Mouse (Mus musculus) heart, postnatal 14 days (tissue): ENCODE measurements around the gene Pacs2. TPM values are rescaled to one million over a fixed set of nuclear protein-coding genes. Genes with fewer than 3 reads are reported as not detected.

Experiments used
- DNase-seq, 2 experiments: peaks; one replicate each; pipeline ENCODE4 v3.0.0; 2021 to 2022
- intact Hi-C: fragments of 180-260 bp; cut with DNase I; formaldehyde crosslinking; loops from one replicate; pipeline ENCODE4 v1.15.1; 2025
- total RNA-seq, 2 experiments: library from RNA; stranded (reverse); gene quantifications; 2 replicates each; pipeline ENCODE4 v1.2.3; 2021

Gene Pacs2
- total RNA-seq, 2 experiments from 2014 or later = 29.0 to 32.1 TPM

DNA sequence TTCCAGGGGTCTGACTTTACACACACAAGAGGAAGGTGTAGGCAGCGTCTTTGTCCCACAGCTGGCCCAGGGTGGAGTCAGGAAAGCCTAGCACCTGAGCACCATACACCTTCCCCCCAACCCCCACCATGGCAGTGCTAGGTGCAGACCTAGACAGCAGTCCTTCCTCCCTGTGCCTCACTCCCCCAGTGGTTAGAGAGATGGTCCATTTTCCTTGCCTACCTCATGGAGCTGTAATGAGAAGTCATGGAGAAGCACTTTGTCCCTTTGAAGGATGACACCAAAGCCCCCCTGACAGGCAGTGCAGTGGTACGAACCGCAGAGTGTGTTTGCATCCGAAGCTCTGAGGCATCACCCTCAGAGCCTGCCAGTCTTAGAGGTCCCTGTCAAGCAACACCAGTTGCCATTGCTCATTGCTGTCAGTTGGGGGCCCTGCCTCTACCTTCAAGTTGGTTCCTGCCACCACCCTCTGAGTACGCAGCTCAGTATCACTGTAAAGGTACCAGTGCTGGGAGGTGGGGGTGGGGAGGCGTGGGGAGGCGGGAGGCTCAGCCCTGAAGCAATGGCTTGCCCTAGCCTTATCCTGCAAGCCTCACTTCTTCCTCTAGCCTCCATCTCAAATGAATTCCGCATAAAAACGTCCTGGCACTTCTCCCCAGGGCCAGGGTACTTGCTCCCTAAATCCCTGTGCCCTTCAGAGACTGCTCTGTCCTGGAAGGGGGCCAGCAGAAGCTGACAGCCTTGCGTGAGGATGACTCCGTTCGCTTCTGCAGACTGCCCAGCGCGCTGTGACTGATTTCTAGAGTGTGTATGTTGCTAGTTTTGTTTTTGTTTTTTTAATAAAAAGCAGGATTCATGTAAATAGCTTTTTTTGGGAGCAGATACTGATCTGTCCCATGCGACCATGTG, 59.4 kb downstream of the Pacs2 start:
- intact Hi-C loops = loop anchor here (2.0 to 10.0 kb wide), 3 partner anchors 59 to 199 kb away; partner anchors contain the start of gene Pacs2

DNA sequence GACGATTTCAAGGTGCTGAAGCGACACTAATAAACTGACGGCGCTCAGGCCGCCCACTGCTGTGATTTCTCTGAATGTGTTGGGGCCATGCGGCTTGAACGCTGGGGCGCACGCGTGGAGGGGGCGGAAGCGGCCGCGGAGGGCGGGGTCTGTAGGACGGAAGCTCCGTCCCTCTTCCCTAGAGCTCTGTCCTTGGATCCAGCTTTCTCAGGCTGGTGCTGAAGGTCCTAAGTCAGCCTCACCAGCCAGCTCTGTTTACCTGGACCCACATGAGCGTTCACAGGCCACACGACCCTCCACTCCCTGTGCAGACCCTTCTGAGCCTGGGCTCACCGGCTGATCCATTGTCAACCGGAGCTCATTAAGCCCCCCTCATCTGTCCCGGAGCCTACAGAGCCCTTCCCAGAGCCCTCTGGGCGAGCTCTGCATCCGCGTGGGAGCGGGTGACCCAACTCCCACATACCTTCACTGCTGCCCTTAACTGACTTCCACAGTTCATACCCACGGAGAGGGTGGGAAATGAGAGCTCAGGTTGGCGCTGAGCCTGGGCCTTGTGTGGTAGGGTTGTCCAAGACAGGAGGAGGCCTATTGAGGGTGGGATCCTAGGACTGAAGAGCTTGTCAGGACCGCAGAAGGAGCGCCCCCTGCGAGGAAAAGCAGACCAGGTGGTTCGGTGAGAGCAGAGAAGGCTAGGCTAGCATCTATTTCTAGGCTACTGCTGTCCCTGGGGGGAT, 60.2 kb downstream of the Pacs2 start, which contains the start of gene Tex22:
Gene Tex22, plus strand, starts transcription at position 174 of the 734 bp plus-strand sequence.
- DNase-seq = peak; percentile 87 to 90
- intact Hi-C loops = loop anchor here (2.0 to 10.0 kb wide), 3 partner anchors 60 to 200 kb away; partner anchors contain the start of gene Pacs2

More for the DNA sequence above, 59.4 kb downstream of the Pacs2 start:
- DNase-seq = peak in 1 of 2 experiments; percentile 41

DNA sequence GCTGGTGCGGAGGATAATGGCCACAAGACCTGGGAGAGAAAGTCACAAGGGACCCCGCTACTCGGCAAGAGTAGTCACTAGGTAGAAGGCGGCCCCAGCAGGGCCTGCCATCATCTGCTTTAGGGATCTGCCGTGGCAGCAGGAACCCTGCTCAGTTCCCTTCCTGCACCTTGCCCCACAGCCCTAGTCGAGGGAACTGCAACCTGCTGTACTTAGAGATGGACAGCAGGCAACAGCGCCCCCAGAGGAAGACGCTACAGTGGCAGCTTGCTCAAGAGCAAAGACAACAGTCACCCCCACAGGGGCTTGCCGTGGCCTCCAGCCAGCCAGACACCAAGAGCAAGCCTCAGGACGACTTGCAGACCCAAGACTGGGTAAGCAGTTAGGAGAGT, 60.8 kb downstream of the Pacs2 start:
- DNase-seq = peak; percentile 86 to 90
- intact Hi-C loops = loop anchor here (2.0 to 10.0 kb wide), 3 partner anchors 60 to 200 kb away; partner anchors contain the start of gene Pacs2

DNA sequence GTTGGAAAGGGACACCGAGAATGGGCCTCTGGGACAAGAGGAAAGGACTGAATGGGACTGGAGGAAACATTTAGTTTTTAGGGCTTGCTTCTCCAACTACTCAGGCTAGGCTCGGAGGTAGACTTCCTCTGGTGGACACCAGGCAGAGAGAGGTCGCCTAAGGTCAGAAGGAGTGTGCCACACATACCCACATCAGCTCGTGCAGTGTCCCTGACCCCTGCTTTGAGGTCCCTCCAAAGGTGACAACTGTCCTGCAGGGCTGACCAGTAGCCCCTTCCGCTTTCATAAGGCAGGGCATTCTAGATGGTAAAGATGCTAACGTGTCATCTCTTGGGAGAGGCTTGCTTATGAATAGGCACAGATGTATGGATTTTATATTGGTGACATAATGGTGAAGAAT, 61.2 kb downstream of the Pacs2 start:
- intact Hi-C loops = loop anchor here (2.0 to 10.0 kb wide), 3 partner anchors 61 to 201 kb away; partner anchors contain the start of gene Pacs2
- DNase-seq = no peak

- no peak for DNase-seq
- intact Hi-C loops = no loop called here
Observed at GRCm38 (mm10) chr12:113087276-113087675, 73.0 kb downstream of the Pacs2 start.

DNA sequence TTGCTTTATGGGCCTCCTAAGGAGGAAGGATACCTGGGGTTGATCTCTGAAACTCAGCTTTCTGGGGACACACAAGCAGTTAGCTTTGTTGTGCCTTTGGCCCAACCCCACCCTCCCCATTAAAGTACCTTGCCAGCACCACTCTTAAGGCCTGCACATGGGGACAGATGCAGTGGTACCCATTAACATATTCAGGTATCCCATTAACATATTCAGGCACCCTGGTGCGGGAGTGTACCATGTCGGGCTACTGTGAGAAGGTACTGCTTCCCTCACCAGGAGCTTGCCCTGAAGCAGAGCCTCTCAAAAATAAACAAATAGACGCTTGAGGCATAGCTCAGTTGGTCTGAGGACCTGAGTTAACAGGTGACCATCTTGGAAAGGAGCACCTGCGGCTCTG, 73.7 kb downstream of the Pacs2 start:
- intact Hi-C loops = no loop called here
- DNase-seq = no peak

DNA sequence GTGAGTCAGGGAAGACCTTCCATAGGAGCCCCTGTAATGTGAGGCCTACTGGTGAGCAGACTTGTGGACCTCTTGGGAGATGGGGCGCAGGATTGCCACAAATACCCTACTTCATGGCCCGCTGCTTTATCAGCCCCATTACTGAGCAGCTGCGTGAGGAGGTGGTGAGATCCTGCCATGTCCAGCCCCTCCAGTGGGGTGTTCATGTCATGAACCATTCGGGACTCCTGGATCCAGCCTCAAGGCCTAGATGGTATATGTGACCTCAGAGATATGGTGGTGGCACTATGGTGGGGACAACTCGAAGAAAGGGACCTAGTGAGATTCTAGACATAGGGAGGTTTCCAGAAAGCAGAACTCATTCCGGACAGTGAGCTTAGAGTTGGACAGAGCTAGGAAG, 74.8 kb downstream of the Pacs2 start:
- DNase-seq = no peak
- intact Hi-C loops = no loop called here

DNA sequence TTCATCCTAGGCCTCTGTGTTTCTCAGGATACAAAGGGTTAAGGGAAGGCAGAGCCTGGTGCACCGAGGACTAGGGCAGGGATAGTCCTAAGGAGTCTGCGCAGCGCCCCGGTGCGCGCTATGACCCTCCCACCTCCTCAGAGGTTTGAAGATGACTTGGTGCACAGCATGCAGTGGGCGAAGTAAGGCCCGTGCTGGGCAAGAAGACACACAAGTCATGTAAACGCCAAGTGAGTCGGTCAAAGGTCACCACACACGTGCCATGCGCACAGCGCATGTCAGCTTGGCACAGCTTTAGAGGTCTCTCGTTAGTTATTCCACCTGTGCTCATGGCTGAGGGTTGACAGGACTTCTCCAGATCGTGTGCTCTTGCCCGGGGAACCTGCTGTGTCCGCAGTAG, 75.7 kb downstream of the Pacs2 start:
- no peak for DNase-seq
- intact Hi-C loops = no loop called here

GRCm38 (mm10) chr12:113097040-113097439, 82.7 kb downstream of the Pacs2 start:
- no peak for DNase-seq
- intact Hi-C loops = no loop called here

GRCm38 (mm10) chr12:113097749-113098281, 83.5 kb downstream of the Pacs2 start, which contains the start of gene Mta1:
TSS of gene Mta1 (plus strand) at chr12:113098278.
- peak; percentile 70 to 78 for DNase-seq
- intact Hi-C loops = no loop called here

- intact Hi-C loops = no loop called here
- DNase-seq = peak; percentile 30 to 48
Observed at GRCm38 (mm10) chr12:113098530-113099151, 84.3 kb downstream of the Pacs2 start.

DNA sequence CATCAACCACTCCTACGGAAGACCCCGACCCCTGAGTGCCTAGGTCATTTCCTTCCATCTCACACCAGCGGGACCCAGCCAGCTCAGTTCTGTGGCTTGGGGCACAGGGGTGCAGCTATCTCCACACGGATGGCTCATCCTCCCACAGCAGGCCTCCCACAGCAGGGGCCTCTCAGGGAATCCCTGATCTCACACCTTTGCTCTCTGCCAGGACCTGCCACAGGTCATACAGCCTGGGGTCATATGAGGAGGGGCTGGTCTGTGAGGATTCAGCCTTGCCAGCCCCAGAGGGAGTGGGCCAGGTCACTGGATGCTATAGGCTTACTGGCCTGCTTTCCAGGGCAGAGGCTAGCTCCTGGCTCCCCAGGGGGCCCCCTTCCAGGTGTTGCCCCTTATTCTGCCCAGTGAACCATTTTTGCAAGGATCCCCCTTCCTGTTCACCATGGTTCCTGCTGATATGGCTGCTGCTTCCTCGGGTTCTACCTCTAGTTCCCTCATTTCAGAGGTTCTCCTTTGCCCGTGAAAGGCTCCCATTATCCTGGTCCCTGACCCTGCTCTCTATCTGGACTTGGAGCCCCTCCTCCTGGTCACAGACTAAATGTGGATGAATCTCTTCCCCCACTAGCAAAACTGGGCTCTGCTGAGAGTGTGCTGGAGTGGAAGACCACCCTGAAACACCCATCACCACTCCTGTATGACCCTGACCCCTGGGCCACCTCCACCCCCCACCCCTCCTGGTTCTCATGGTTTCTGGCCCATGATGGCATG, 85.3 kb downstream of the Pacs2 start:
- intact Hi-C loops = loop anchor here (2.0 kb wide), 1 partner anchor 95 kb away; no protein-coding TSS in a partner anchor

DNA sequence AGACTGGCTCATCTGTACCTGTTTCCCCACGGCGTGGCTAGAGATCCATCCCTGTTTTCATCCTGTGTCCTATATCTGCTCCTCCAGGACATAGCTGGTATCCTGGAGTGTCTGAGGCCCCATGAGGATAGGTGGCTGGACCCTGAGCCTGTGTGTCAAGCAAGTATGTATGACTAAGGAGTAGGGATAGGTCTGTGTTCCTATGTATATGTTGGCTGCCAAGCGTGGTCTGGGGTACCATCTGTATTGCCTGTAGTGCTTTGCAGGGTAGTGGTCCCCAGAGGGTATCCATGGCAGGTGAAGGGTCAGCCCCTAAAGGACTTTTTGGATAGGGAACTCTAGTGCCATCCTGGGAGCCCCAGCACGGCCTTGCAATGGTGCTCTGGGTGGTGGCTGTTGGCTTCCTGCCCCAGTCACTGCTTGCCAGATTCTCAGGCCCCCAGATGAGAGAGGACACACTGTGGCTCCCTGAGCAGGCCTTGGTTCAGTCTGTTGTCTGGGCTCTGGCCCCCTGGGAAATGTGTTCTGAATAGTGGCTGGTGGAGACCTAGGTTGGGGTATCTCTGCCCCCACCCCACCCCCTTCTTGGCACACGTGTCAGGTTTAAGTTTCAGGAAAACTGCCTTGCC, 86.3 kb downstream of the Pacs2 start:
- intact Hi-C loops = loop anchor here (2.0 kb wide), 1 partner anchor 96 kb away; no protein-coding TSS in a partner anchor
- DNase-seq = peak; percentile 56 to 69

More for the DNA sequence above, 85.3 kb downstream of the Pacs2 start:
- DNase-seq = no peak

DNA sequence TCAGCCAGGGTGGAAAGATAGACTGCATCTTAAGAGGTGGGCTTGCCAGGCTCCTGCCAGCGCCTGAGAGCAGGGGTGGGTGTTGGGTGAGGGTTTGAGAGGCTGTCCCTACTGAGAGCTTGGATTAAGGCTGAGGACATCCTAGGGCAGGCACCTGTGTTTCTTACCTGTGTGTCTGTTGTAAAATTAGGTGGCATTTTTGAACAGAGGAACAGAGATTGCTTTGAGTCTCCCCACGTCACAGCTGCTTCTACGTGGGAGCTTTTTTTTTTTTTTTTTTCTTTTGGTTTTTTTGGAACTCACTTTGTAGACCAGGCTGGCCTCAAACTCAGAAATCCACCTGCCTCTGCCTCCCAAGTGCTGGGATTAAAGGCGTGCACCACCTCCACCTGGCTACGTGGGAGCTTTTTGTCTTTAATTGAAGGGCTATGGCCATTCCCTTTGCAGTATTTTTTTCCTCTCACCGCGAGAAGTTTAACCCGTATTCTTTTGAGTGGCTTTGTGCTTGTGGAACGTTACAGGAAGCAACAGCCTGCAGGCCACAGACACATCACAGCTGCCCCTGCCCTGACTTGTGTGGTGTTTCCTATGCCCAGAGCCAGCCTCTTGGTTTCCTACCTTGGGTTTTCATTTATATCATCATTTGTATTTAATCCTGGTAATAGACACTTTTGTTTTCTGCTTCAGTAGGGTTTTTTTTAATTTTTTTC, 87.1 kb downstream of the Pacs2 start:
- intact Hi-C loops = loop anchor here (2.0 kb wide), 1 partner anchor 97 kb away; no protein-coding TSS in a partner anchor
- no peak for DNase-seq

DNA sequence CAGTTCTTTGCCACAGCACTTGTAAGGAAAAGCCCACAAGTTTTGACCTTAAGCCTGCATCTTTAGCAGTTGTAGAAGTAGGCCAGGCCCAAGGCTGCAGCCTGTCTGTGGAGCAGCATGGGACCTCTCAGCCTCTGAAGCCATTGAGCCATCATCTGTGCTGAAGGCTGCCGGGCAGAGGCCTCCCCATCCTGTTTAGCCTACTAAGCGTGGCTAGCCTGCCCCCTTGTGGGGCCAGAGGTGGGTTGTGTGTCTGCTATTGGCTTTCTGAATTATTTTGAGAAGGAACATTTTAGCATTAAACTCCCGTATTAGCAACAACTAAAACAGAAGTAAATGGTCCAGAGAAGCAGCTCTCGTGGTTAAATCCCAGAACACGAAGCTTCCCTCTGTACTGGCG, 88.2 kb downstream of the Pacs2 start:
- DNase-seq = peak; percentile 70 to 74
- intact Hi-C loops = no loop called here

- DNase-seq = no peak
- intact Hi-C loops = no loop called here
Observed at GRCm38 (mm10) chr12:113103846-113104451, 89.6 kb downstream of the Pacs2 start.

DNA sequence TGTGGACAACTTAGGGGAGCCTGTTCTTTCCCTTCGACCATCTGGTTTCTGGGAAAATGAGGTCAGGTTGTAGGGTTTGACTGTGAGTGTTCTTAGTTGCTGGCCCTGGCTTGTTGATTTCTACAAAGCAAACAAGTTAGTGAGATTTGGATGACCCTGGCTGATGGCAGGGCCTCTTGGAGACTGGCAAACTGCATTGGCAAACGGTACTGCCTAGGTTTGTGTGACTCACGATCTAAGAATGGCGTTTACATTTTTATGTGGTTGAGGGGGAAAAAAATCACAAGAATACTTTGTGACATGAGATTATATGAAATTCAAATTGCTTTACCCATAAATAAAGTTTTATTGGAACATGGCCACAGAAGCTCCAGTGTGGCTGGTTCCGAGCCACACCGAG, 92.1 kb downstream of the Pacs2 start:
- no peak for DNase-seq
- intact Hi-C loops = no loop called here
